Mouse (Mus musculus) hindbrain, postnatal 0 days (tissue): ENCODE data around the gene Slc38a10. TPM values are rescaled to one million over a fixed set of nuclear protein-coding genes. Genes with fewer than 3 reads are reported as not detected.

Experiments
- ATAC-seq: fragments of 200-750 bp; cut with Nextera tagmentation; 2 replicates; pipeline ENCODE4 v1.8.0; 2017; ENCODE audit warnings: mild to moderate bottlenecking, moderate TSS enrichment, moderate library complexity
- DNase-seq: peaks from one replicate; pipeline ENCODE4 v3.0.0-alpha.2; 2015; ENCODE audit warnings: low spot score
- H3K27ac ChIP-seq: fragments of 300-500 bp; sonication (generic); 2 replicates; pipeline ENCODE4 v1.5.1; 2014; ENCODE audit warnings: mild to moderate bottlenecking
- H3K27me3 ChIP-seq: fragments of 300-500 bp; sonication (generic); 2 replicates; pipeline ENCODE4 v1.6.1; 2014; ENCODE audit warnings: low read length, mixed read lengths; ENCODE audit not compliant: insufficient read depth
- H3K36me3 ChIP-seq: fragments of 300-500 bp; sonication (generic); 2 replicates; pipeline ENCODE4 v1.6.1; 2014; ENCODE audit warnings: low read length, mixed read lengths; ENCODE audit not compliant: insufficient read depth
- H3K4me1 ChIP-seq: fragments of 300-500 bp; sonication (generic); 2 replicates; pipeline ENCODE4 v1.6.1; 2014; ENCODE audit warnings: antibody characterized with exemption, low read length, mixed read lengths; ENCODE audit not compliant: insufficient read depth
- H3K4me2 ChIP-seq: fragments of 300-500 bp; sonication (generic); 2 replicates; pipeline ENCODE4 v1.6.1; 2014; ENCODE audit warnings: low read depth, mild to moderate bottlenecking, low read length, moderate library complexity, mixed read lengths
- H3K4me3 ChIP-seq: fragments of 300-500 bp; sonication (generic); 2 replicates; pipeline ENCODE4 v1.5.1; 2014; ENCODE audit warnings: low read length
- H3K9ac ChIP-seq: fragments of 300-500 bp; sonication (generic); replicated peaks from 2 replicates; pipeline ENCODE4 v1.6.1; 2014; ENCODE audit warnings: mild to moderate bottlenecking, low read length, moderate library complexity, mixed read lengths
- H3K9me3 ChIP-seq: fragments of 300-500 bp; sonication (generic); 2 replicates; pipeline ENCODE4 v1.6.1; 2016; ENCODE audit warnings: low read length, mixed read lengths
- CTCF ChIP-seq: IDR thresholded peaks from 2 replicates; pipeline ENCODE4 v1.5.1; 2016; ENCODE audit warnings: antibody characterized with exemption, control low read depth, low read depth
- WGBS: fragments of 180-500 bp; shearing (Covaris S2); extraction: QIAGEN DNeasy Blood & Tissue Kit; methylation state at CpG from one replicate; pipeline ENCODE4 v1.1.7; 2014; 5-methylcytosine and 5-hydroxymethylcytosine counted together
- polyA plus RNA-seq: library from polyadenylated mRNA; unstranded; fragments of >200 nt; fragmentation: Nextera tagmentation; extraction: Ambion mirVana; gene quantifications from 2 replicates; pipeline ENCODE4 v1.2.1, GENCODE M21; 2015
- total RNA-seq: library from RNA; depleted of rRNA; stranded (reverse); fragments of >200 nt; gene quantifications from 2 replicates; pipeline ENCODE4 v1.2.3, GENCODE M21; 2014

The Slc38a10 gene
- total and polyA plus RNA-seq, 2 experiments from 2014 or later: 101 to 178 TPM

DNA sequence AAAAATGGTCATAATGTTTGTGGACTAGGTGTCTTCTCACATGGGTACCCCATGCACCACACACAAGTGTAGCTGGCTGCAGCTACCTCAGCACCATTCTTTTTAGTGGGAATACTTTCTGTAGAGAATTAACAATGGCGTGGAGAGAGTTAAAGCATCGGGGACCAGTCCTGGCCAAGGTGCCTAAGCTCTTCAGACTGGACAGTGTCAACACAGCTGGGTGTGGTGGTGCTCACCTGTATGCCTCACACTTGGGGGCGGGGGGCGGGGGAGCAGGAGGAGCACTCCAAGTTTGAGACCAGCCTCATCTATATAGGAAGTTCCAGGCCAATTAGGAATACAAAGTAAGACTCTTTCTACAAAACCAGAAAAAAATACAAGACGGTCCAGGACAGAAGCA is 17.0 kb downstream of the Slc38a10 start:
- 96% methylated on average over 5 of the region's 5 CpGs for WGBS

DNA sequence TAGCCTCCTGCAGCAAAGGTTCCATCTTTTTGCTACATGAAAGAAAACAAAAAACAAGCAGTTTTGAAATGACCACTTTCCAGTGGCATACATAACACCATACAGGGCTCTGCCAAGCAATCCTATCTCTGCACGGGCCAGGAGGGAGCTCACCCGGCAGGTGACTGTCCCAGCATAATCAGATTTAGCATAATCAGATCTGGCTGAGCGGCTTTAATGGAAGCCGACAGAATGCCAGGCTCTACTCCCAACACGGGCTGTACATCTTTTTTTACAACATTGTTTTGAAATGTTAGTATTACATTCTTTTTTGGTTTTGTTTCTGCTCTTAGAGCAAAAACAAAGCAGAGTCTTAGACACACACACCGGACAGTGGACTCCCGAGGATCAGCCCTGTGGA is 21.9 kb downstream of the Slc38a10 start:
- WGBS: 68% methylated on average over 7 of the region's 7 CpGs
- H3K9ac ChIP-seq: no peak overlapping the region
- no peak overlapping the region for H3K4me3 ChIP-seq
- no peaks in the 10 kb centered on the region for H3K9me3 ChIP-seq
- TF ChIP-seq CTCF: no peak
- no peak for ATAC-seq
- H3K27me3 ChIP-seq: no peaks in the 10 kb centered on the region
- DNase-seq: no peak
- no peak overlapping the region for H3K4me2 ChIP-seq
- peaks cover 31% of the 10 kb centered on the region for H3K36me3 ChIP-seq
- H3K27ac ChIP-seq: no peak overlapping the region
- no peaks in the 10 kb centered on the region for H3K4me1 ChIP-seq

More for the DNA sequence above, 17.0 kb downstream of the Slc38a10 start:
- H3K27me3 ChIP-seq: no peaks in the 10 kb centered on the region
- no peak overlapping the region for H3K9ac ChIP-seq
- H3K27ac ChIP-seq: no peak overlapping the region
- TF ChIP-seq CTCF: no peak
- no peaks in the 10 kb centered on the region for H3K9me3 ChIP-seq
- DNase-seq (no peak), ATAC-seq (no peak)
- H3K4me1 ChIP-seq: peaks cover 3% of the 10 kb centered on the region; the same call in 1 of the 2 replicates
- H3K36me3 ChIP-seq: peaks cover 16% of the 10 kb centered on the region
- H3K4me3 ChIP-seq: no peak overlapping the region
- H3K4me2 ChIP-seq: no peak overlapping the region

- H3K9ac ChIP-seq: no peak overlapping the region
- DNase-seq: no peak
- no peaks in the 10 kb centered on the region for H3K9me3 ChIP-seq
- no peak overlapping the region for H3K27ac ChIP-seq
- ATAC-seq: no peak
- 78% methylated on average over 2 of the region's 2 CpGs for WGBS
- peaks cover 29% of the 10 kb centered on the region for H3K36me3 ChIP-seq
- no peaks in the 10 kb centered on the region for H3K4me1 ChIP-seq
- TF ChIP-seq CTCF: peak; percentile 13; the same call in 1 of the 2 replicates
- no peaks in the 10 kb centered on the region for H3K27me3 ChIP-seq
- no peak overlapping the region for H3K4me2 ChIP-seq
- H3K4me3 ChIP-seq: no peak overlapping the region
These were observed 24.3 kb downstream of the Slc38a10 start for GRCm38 (mm10) chr11:120126845-120127244.

DNA sequence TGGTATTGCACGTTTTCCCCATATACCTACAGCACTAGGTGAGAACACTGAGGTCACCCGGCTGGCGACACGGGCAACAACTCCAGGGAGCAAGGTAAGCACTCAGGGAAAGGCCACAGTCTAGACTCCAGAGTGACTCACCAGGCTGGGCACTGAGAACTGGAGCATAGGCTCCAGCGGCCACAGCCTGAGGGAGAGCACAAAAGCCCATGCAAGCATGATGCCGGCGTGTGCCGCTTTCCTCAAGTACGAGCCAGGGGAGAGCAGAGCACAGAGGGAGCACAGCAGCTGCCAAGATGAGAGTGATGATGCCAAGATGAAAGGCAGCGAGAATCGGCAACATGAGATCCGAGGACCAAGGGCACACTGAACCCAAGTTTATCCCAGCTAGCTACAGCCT is 29.0 kb downstream of the Slc38a10 start:
- peak; percentile 45; the same call in 1 of the 2 replicates for ATAC-seq
- Histone ChIP-seq H3K36me3 (peaks cover 9% of the 10 kb centered on the region), H3K9me3 (no peaks in the 10 kb centered on the region), H3K27me3 (no peaks in the 10 kb centered on the region), H3K4me3 (no peak overlapping the region), H3K27ac (no peak overlapping the region), H3K9ac (no peak overlapping the region), H3K4me1 (peaks cover 8% of the 10 kb centered on the region), H3K4me2 (no peak overlapping the region)
- WGBS: 62% methylated on average over 12 of the region's 12 CpGs
- TF ChIP-seq CTCF: no peak
- peak; percentile 51 for DNase-seq

GRCm38 (mm10) chr11:120120642-120121420 is 30.3 kb downstream of the Slc38a10 start:
- no peaks in the 10 kb centered on the region for H3K9me3 ChIP-seq
- WGBS: 79% methylated on average over 17 of the region's 17 CpGs
- H3K36me3 ChIP-seq: peaks cover 6% of the 10 kb centered on the region
- ATAC-seq: peak; percentile 50
- no peak overlapping the region for H3K9ac ChIP-seq
- H3K4me2 ChIP-seq: no peak overlapping the region
- H3K27me3 ChIP-seq: no peaks in the 10 kb centered on the region
- TF ChIP-seq CTCF: peak; percentile 77
- no peak overlapping the region for H3K4me3 ChIP-seq
- H3K4me1 ChIP-seq: peaks cover 8% of the 10 kb centered on the region
- H3K27ac ChIP-seq: peak overlapping the region; percentile 64; the same call in 1 of the 2 replicates
- DNase-seq: peak; percentile 80

DNA sequence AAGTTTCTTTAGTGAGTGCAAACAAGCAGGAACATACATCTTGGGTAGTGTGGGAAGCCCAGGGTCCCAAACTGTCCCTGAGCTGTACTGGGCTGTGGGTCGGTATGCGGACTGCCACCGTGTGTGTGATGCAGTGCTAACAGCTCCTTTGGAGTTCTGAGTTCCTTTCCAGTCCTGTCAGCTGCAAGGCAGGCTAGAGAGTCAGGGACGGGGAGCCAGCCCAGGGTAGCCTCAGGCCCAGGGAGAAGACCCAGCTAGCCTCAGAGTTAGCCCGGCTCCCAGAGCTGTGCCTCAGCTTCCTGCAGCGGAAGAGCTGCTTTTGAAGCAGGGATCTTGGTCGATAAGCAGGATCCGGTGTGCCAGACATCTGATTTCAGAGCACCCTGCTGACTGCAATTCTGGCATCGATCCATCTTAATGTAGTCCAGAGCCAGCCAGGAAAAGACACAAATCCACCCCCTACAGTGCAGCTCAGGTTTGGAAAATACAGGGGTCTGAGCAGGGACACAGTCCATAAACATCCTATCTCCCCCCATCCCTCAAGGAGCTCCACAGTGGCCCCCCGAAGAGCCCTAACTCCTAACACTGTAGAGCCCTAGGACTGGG is 31.1 kb downstream of the Slc38a10 start:
- no peak for TF ChIP-seq CTCF
- peaks cover 6% of the 10 kb centered on the region for H3K36me3 ChIP-seq
- H3K4me3 ChIP-seq: no peak overlapping the region
- H3K27ac ChIP-seq: peak overlapping the region; percentile 64
- WGBS: 56% methylated on average over 10 of the region's 10 CpGs
- peaks cover 8% of the 10 kb centered on the region for H3K4me1 ChIP-seq
- no peak overlapping the region for H3K9ac ChIP-seq
- DNase-seq (peak; percentile 27), ATAC-seq (no peak)
- H3K4me2 ChIP-seq: no peak overlapping the region
- H3K27me3 ChIP-seq: no peaks in the 10 kb centered on the region
- H3K9me3 ChIP-seq: no peaks in the 10 kb centered on the region

- no peak for TF ChIP-seq CTCF
- ATAC-seq: no peak
- WGBS: 95% methylated on average over 7 of the region's 7 CpGs
- Histone ChIP-seq H3K36me3 (peaks cover 6% of the 10 kb centered on the region), H3K27me3 (no peaks in the 10 kb centered on the region), H3K27ac (no peak overlapping the region), H3K4me1 (peaks cover 8% of the 10 kb centered on the region), H3K4me3 (no peak overlapping the region), H3K9ac (no peak overlapping the region), H3K9me3 (no peaks in the 10 kb centered on the region), H3K4me2 (no peak overlapping the region)
- no peak for DNase-seq
These were observed 32.0 kb downstream of the Slc38a10 start for GRCm38 (mm10) chr11:120119108-120119507.
